Mouse (Mus musculus) megakaryocyte, embryonic 14.5 days (primary cell): ENCODE data around the gene Cars2. TPM values are rescaled to one million over a fixed set of nuclear protein-coding genes. Genes with fewer than 3 reads are reported as not detected.

Experiments used
- H3K27me3 ChIP-seq: replicated peaks from 2 replicates; pipeline ENCODE3; 2012; ENCODE audit warnings: inconsistent platforms
- H3K36me3 ChIP-seq: replicated peaks from 2 replicates; pipeline ENCODE3; 2012; ENCODE audit warnings: low read length, inconsistent platforms, mixed read lengths
- H3K4me1 ChIP-seq: 2 replicates; pipeline ENCODE4 v1.6.1; 2012; ENCODE audit warnings: inconsistent platforms
- H3K4me3 ChIP-seq: replicated peaks from 2 replicates; pipeline ENCODE3; 2012; ENCODE audit warnings: moderate library complexity, mild to moderate bottlenecking, inconsistent platforms
- H3K9me3 ChIP-seq: 2 replicates; pipeline ENCODE4 v1.6.1; 2012; ENCODE audit warnings: inconsistent platforms
- FLI1 ChIP-seq: IDR thresholded peaks from 2 replicates; pipeline ENCODE4 v1.6.1; 2012; ENCODE audit warnings: low read length, inconsistent platforms, mixed read lengths
- GATA1 ChIP-seq: IDR thresholded peaks from 3 replicates; pipeline ENCODE4 v1.6.1; 2012; ENCODE audit warnings: mixed read lengths, low read length, inconsistent platforms, borderline replicate concordance
- polyA plus RNA-seq: library from polyadenylated mRNA; stranded (reverse); fragments of >175 nt; gene quantifications from 2 replicates; pipeline ENCODE4 v1.2.3, GENCODE M21; 2012; ENCODE audit warnings: low replicate concordance; ENCODE audit not compliant: insufficient read depth

Cars2 gene
- polyA plus RNA-seq, 1 experiment: 22.5 TPM

DNA sequence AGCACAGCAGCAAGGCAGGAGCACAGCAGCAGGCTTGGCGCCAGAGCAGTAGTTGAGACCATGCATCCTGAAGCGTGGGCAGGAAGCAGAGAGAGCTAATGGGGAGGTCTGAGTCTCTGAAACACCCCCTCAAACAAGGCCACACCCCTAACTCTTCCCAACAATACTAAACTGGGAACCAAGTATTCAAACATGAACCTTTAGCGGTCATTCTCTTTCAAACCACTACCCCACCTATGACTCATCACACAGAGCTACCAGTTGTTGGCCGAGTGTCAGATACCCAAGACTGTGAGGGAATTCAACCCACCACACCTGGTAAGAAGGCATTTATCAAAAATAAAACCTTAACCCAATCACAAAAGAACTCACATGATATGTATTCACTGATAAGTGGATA lies 63.4 kb downstream of the Cars2 start:
- Histone ChIP-seq H3K36me3 (no peaks in the 10 kb centered on the region), H3K27me3 (peaks cover 65% of the 10 kb centered on the region), H3K4me3 (peak overlapping the region; percentile 54), H3K4me1 (peaks cover 17% of the 10 kb centered on the region), H3K9me3 (no peaks in the 10 kb centered on the region)
- TF ChIP-seq FLI1 (no peak), GATA1 (no peak)

DNA sequence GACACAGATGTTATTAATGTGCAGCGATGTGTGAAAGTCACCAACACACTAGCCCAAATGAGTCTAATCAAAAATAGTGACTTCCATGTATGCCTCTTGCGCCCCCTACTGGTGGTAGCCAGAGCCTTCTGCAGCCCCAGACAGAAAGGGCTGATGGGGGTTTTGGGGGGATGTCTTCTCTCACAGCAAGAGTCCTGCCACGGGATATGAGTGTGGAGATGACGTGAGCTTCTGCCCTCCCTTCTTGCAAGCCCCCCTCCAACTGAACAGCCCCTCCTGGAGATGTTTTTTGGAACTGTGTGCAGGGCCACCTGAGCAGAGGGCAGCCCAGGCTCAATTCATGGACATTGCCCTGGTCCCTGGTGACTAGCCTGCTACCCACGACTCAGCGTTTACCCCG lies 64.4 kb downstream of the Cars2 start:
- Histone ChIP-seq H3K4me1 (peaks cover 17% of the 10 kb centered on the region), H3K27me3 (peaks cover 71% of the 10 kb centered on the region), H3K4me3 (no peak overlapping the region), H3K9me3 (no peaks in the 10 kb centered on the region), H3K36me3 (no peaks in the 10 kb centered on the region)
- TF ChIP-seq FLI1: no peak
- TF ChIP-seq GATA1: no peak

DNA sequence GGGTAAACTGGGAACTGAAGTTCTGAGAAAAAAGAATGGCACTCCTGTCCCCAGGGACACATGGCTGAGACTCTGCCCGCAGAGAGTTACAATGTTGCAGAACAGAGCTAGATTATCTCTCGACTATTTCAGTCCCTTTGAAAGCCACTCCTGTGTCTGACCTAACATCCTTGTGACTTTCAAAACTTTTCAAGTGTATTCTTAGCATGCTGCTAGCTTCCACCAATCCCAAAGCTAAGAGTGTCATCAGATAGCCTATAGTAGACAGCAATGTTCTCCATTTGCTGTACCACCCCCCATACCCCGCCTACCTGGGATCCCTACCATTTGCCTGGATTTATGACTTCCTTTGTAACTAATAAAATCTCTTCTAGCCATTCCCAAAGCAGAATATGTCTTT lies 68.0 kb downstream of the Cars2 start:
- peaks cover 39% of the 10 kb centered on the region for H3K4me1 ChIP-seq
- TF ChIP-seq FLI1: no peak
- TF ChIP-seq GATA1: no peak
- H3K27me3 ChIP-seq: peaks cover 81% of the 10 kb centered on the region
- no peaks in the 10 kb centered on the region for H3K36me3 ChIP-seq
- H3K9me3 ChIP-seq: no peaks in the 10 kb centered on the region
- no peak overlapping the region for H3K4me3 ChIP-seq

DNA sequence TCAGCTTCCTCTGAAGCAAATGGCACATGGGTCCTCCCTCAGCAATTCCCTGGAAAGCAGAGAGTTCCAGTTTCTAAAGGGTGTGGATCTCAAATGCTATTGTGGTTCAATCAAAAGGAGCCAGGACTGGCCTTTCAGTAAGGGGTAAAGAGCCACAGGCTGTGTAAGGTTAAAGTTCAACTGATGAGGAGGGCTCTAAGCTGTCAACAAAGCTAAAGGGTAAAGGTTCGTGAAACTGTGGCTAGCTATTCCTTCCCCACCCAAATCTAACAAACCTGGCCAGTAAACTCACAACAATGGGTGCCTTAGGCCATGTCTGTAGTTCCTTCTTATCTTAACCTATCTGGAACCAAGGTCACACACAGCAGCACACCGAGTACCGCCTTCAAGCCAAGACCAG lies 68.7 kb downstream of the Cars2 start:
- peaks cover 80% of the 10 kb centered on the region for H3K27me3 ChIP-seq
- H3K4me3 ChIP-seq: no peak overlapping the region
- no peaks in the 10 kb centered on the region for H3K9me3 ChIP-seq
- H3K4me1 ChIP-seq: peaks cover 40% of the 10 kb centered on the region
- no peaks in the 10 kb centered on the region for H3K36me3 ChIP-seq
- TF ChIP-seq FLI1: no peak
- no peak for TF ChIP-seq GATA1

GRCm38 (mm10) chr8:11479591-11479990 lies 71.0 kb downstream of the Cars2 start:
- no peaks in the 10 kb centered on the region for H3K9me3 ChIP-seq
- no peaks in the 10 kb centered on the region for H3K36me3 ChIP-seq
- peaks cover 46% of the 10 kb centered on the region for H3K4me1 ChIP-seq
- no peak overlapping the region for H3K4me3 ChIP-seq
- peaks cover 88% of the 10 kb centered on the region for H3K27me3 ChIP-seq
- no peak for TF ChIP-seq FLI1

DNA sequence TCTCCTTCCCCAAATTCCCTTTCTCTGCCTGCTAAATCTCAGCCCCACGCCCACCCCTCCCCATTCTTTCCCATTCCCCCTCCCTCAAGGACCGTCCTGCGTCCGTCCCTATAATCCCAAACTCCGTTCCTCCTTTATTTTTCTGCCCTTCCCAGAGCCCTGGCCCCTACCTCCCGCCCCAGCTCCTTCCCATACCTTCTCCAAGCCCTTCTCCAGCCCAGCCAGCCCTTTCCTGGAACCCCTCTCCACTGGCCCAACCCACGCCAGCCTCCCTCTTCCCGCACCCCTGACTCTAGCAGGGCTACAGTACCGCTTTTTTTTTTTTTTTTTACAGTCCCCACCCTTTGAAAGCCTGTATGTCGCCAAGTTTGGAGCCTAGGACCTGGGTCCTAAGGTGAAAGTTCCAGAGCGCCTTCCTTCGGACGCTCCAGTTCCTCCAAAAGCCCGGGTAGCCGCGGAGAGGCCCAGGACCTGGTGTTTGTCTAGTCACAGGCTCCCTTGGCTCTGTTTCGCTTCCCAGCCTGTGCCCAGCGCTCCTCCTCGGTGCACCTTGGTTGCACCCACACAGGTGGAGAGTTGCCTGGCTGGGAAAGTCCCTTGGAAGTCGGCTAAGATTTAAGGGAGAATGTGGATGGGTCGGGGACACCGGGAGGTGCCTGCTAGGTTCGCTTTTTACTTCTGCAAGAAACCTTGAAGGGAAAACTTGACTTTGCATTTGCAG lies 71.6 kb downstream of the Cars2 start:
- H3K9me3 ChIP-seq: no peaks in the 10 kb centered on the region
- H3K4me1 ChIP-seq: peaks cover 52% of the 10 kb centered on the region
- peak overlapping the region; percentile 97 for H3K4me3 ChIP-seq
- TF ChIP-seq FLI1 (no peak), GATA1 (no peak)
- peaks cover 88% of the 10 kb centered on the region for H3K27me3 ChIP-seq
- no peaks in the 10 kb centered on the region for H3K36me3 ChIP-seq

- Histone ChIP-seq H3K36me3 (no peaks in the 10 kb centered on the region), H3K4me3 (peak within 1 kb of the TSS; percentile 97), H3K27me3 (peaks cover 90% of the 10 kb centered on the region), H3K9me3 (no peaks in the 10 kb centered on the region), H3K4me1 (peaks cover 61% of the 10 kb centered on the region)
- no peak for TF ChIP-seq GATA1
- TF ChIP-seq FLI1: no peak
These were observed 72.5 kb downstream of the Cars2 start, which contains the start of gene Rab20 for GRCm38 (mm10) chr8:11477811-11478761. Rab20 (minus strand) TSS chr8:11478710.

DNA sequence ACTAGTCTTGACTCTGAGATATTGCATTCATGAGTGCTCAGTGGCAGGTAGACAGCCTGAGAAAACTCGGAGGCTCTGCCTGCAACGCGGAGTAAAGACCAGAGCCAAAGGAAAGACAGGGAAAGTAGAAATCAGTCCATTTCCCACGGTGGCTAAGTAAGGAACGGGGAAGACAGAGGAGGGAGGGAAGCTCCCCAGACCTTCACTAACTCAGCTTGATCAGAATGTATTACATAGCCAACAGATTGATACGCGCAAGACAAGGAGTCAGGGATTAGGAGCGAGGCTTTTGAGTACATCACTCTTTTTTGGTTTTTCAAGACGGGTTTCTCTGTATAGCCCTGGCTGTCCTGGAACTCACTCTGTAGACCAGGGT lies 73.4 kb downstream of the Cars2 start:
- Histone ChIP-seq H3K9me3 (no peaks in the 10 kb centered on the region), H3K4me1 (peaks cover 65% of the 10 kb centered on the region), H3K36me3 (no peaks in the 10 kb centered on the region), H3K27me3 (peaks cover 86% of the 10 kb centered on the region), H3K4me3 (peak overlapping the region; percentile 97)
- no peak for TF ChIP-seq FLI1

DNA sequence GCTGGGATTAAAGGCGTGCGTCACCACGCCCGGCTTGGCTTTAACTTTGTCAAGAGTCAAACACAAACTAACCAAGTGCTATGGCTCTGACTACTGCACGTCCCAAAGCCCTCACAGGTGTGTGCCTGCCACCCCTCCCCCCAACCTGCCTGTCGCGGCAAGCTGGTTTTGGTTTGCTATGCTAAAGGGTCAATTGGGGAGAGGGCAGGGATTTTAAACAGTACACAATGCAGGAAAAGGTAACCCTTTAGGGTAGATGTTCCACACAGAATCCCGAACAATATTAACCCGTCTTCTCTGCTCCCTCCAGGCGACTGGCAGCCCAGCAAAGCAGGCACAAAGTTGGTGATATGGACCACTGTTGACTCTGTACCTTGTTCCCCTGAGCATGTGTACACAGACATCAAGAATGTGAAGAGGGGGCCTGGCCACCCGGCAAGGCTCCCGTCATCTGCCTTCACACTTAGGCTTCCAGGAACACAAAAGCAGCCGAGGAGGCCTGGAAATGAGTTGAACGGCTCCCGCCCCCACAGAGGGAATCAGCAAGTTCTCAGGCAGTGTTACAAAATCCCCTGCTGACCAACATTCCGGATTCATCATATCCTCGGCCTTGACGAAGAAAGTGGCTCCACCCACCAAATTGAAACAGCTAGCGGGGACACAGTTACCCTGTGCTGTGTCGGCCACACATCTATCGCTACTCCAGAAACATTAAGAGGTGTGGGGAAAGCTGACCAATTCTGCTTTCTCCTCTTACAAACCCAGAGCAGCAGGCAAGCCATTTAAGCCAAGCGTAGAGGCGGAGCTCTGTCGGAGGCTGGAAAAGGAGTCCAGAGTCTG lies 74.0 kb downstream of the Cars2 start:
- Histone ChIP-seq H3K9me3 (no peaks in the 10 kb centered on the region), H3K27me3 (peaks cover 85% of the 10 kb centered on the region), H3K4me1 (peaks cover 65% of the 10 kb centered on the region), H3K36me3 (no peaks in the 10 kb centered on the region), H3K4me3 (peak overlapping the region; percentile 97)
- TF ChIP-seq GATA1 (no peak), FLI1 (no peak)

- Histone ChIP-seq H3K27me3 (peaks cover 88% of the 10 kb centered on the region), H3K4me3 (peak overlapping the region; percentile 5), H3K36me3 (no peaks in the 10 kb centered on the region), H3K9me3 (no peaks in the 10 kb centered on the region), H3K4me1 (peaks cover 65% of the 10 kb centered on the region)
- TF ChIP-seq FLI1: no peak
- TF ChIP-seq GATA1: no peak
These were observed 74.7 kb downstream of the Cars2 start for GRCm38 (mm10) chr8:11475876-11476275.
